Comparison of ENCODE assay signal across 10 mouse cellular contexts in the genomic region with DNA sequence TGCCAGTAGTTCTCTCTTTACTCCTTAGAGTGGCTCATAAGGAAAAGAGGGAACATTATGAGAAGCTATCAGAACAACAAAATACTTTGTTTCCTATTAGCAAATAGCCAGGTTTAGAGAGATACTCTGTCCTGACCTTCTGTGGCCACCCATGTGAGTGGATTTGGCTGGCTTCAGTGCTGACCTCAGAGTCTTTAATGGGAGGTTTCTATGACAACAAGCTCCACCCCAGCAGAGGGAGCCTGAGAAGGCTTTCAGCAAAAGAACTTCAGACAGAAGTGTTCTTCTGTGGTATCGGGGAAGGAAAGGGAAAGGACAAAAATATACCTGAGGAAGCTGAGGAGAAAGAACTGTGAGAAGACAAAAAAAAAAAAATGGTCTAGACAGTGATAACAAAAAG.
DNase-seq lines count a peak whose midpoint lies in the region; ATAC-seq and TF ChIP-seq lines count a peak whose summit lies in the region.
"Had no signal": no experiment of that assay in that cellular context is flagged by ENCODE, and none has a peak within 500 bp of the region (broad histone marks: within the 10 kb centered on the region; RNA-seq: fewer than 3 reads in every experiment).

No protein-coding gene starts in this region.

- no peak overlapping the region for H3K9ac ChIP-seq in hindbrain, postnatal 0 days (replicated peaks; ENCODE audit: low read length)
- H3K9ac ChIP-seq in hindbrain, embryonic 14.5 days: no peak overlapping the region
- no peak overlapping the region for H3K9ac ChIP-seq in lung, embryonic 14.5 days

- no peak overlapping the region for H3K4me3 ChIP-seq in hindbrain, postnatal 0 days (ENCODE audit: low read length)
- no peak overlapping the region for H3K4me3 ChIP-seq in hindbrain, embryonic 14.5 days (replicated peaks; ENCODE audit: low read length)
- no peak overlapping the region for H3K4me3 ChIP-seq in lung, embryonic 14.5 days (ENCODE audit: low read depth, low read length)
- H3K4me3 ChIP-seq: erythroblast, embryonic 14.5 days; megakaryocyte, embryonic 14.5 days had no signal

- peak; percentile 53 for DNase-seq in hindbrain, postnatal 0 days (ENCODE audit: low spot score)
- no peak for DNase-seq in hindbrain, embryonic 14.5 days (ENCODE audit: low spot score)
- DNase-seq in adrenal gland, postnatal 14 days: peak; percentile 51
- DNase-seq in gastrocnemius, postnatal 25 days: peak; percentile 22
- DNase-seq in lung, embryonic 14.5 days: peak; percentile 64
- no peak for DNase-seq in right cerebral cortex, adult 2 months (ENCODE audit: low spot score in 2 of 2)
- DNase-seq in thymus, postnatal 10 days (ENCODE audit: low spot score in 2 of 2): no peak
- no peak for DNase-seq in spleen, postnatal 4 days (ENCODE audit: low spot score in 2 of 2)

- no peak overlapping the region for H3K27ac ChIP-seq in hindbrain, postnatal 0 days
- no peak overlapping the region for H3K27ac ChIP-seq in hindbrain, embryonic 14.5 days
- no peak overlapping the region for H3K27ac ChIP-seq in lung, embryonic 14.5 days (ENCODE audit: low read depth)

- WGBS in hindbrain, postnatal 0 days: 44% methylated on average over 1 of the region's 1 CpGs
- WGBS in hindbrain, embryonic 14.5 days: 40% methylated on average over 1 of the region's 1 CpGs
- 30% methylated on average over 1 of the region's 1 CpGs for WGBS in lung, embryonic 14.5 days

- no peak overlapping the region for H3K4me2 ChIP-seq in hindbrain, postnatal 0 days (ENCODE audit: low read depth, low read length)
- no peak overlapping the region for H3K4me2 ChIP-seq in hindbrain, embryonic 14.5 days (replicated peaks)
- H3K4me2 ChIP-seq in lung, embryonic 14.5 days: no peak overlapping the region

- no peaks in the 10 kb centered on the region for H3K36me3 ChIP-seq in hindbrain, postnatal 0 days (ENCODE audit: insufficient read depth, low read length)
- H3K36me3 ChIP-seq in hindbrain, embryonic 14.5 days (replicated peaks; ENCODE audit: control insufficient read depth, insufficient read depth): no peaks in the 10 kb centered on the region
- no peaks in the 10 kb centered on the region for H3K36me3 ChIP-seq in lung, embryonic 14.5 days (ENCODE audit: insufficient read depth)

- TF ChIP-seq CTCF in hindbrain, postnatal 0 days (IDR thresholded peaks at IDR 0.05; ENCODE audit: low read depth): no peak
- no peak for TF ChIP-seq CTCF in lung, embryonic 14.5 days (IDR thresholded peaks at IDR 0.05; ENCODE audit: low read depth)

- no peaks in the 10 kb centered on the region for H3K4me1 ChIP-seq in hindbrain, postnatal 0 days (ENCODE audit: insufficient read depth, low read length)
- no peaks in the 10 kb centered on the region for H3K4me1 ChIP-seq in hindbrain, embryonic 14.5 days (replicated peaks; ENCODE audit: control insufficient read depth, insufficient read depth, low read length)
- no peaks in the 10 kb centered on the region for H3K4me1 ChIP-seq in lung, embryonic 14.5 days (ENCODE audit: insufficient read depth)
- H3K4me1 ChIP-seq: megakaryocyte, embryonic 14.5 days had no signal

- ATAC-seq in hindbrain, postnatal 0 days: no peak
- no peak for ATAC-seq in hindbrain, embryonic 14.5 days (ENCODE audit: low FRiP score)
- ATAC-seq in lung, embryonic 14.5 days (ENCODE audit: insufficient read depth): no peak

- H3K27me3 ChIP-seq in hindbrain, postnatal 0 days (ENCODE audit: insufficient read depth, low read length): no peaks in the 10 kb centered on the region
- 0 out of 2 replicates have a peak, but pooled peaks cover 10% of the 10 kb centered on the region for H3K27me3 ChIP-seq in hindbrain, embryonic 14.5 days (ENCODE audit: control insufficient read depth, insufficient read depth, low read length)
- no peaks in the 10 kb centered on the region for H3K27me3 ChIP-seq in lung, embryonic 14.5 days (ENCODE audit: insufficient read depth, low read length)

- H3K9me3 ChIP-seq in hindbrain, postnatal 0 days (ENCODE audit: low read length): no peaks in the 10 kb centered on the region
- H3K9me3 ChIP-seq in hindbrain, embryonic 14.5 days (ENCODE audit: control insufficient read depth, low read length): no peaks in the 10 kb centered on the region
- H3K9me3 ChIP-seq in lung, embryonic 14.5 days (ENCODE audit: low read depth, low read length): no peaks in the 10 kb centered on the region
- H3K9me3 ChIP-seq: megakaryocyte, embryonic 14.5 days had no signal

Comparison
In these comparisons a context has a peak if more than half of its experiments do, and no peak if none do; other contexts are left out.
1. DNase-seq: peak in hindbrain, postnatal 0 days (single experiment), adrenal gland, postnatal 14 days (single experiment), gastrocnemius, postnatal 25 days (single experiment) and lung, embryonic 14.5 days (single experiment); none in hindbrain, embryonic 14.5 days (single experiment), right cerebral cortex, adult 2 months (0 of 2), thymus, postnatal 10 days (0 of 2) and spleen, postnatal 4 days (0 of 2).